Mouse (Mus musculus): ENCODE results near the gene Ifnlr1. TPM values are rescaled to one million over a fixed set of nuclear protein-coding genes. Genes with fewer than 3 reads are reported as not detected.

Ifnlr1 gene
- polyA plus RNA-seq, 1 experiment from 2014 or later: 0.24 TPM

GRCm38 (mm10) chr4:135726416-135726815 is 40.3 kb downstream of the Ifnlr1 start:
- peaks cover 14% of the 10 kb centered on the region for H3K27me3 ChIP-seq
- WGBS: 84% methylated on average over 11 of the region's 11 CpGs
- H3K9ac ChIP-seq (replicated peaks): no peak overlapping the region
- no peak overlapping the region for H3K4me3 ChIP-seq
- no peak for ATAC-seq (ENCODE audit: low FRiP score, low read depth)
- H3K4me2 ChIP-seq (replicated peaks): no peak overlapping the region
- no peak overlapping the region for H3K27ac ChIP-seq (replicated peaks)
- no peaks in the 10 kb centered on the region for H3K4me1 ChIP-seq
- no peaks in the 10 kb centered on the region for H3K36me3 ChIP-seq
- peaks cover 5% of the 10 kb centered on the region; the same call in 1 of the 2 replicates for H3K9me3 ChIP-seq

DNA sequence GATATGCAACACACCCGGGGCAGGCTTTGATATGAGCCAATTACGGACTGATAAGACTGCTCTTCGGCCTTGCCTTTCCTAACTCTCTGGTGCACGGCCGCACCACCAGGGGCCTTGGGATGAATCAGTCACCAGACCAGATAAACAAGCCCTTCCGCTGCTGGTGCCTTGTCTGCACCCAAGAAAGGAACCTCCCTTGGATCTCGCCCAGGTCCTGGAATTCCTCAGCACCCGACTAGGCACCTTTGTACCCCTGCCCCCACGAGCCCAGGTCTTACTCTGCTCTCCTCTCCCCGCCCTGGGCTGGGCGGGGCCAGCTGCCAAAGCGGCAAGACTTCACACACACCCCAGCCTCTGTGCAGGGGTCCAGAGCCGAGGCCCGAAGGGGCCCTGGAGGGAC is 41.7 kb downstream of the Ifnlr1 start, which contains the start of gene Il22ra1:
Gene Il22ra1 (plus strand): TSS at position 356 of the 400 bp plus-strand sequence.
- ATAC-seq (ENCODE audit: low FRiP score, low read depth): no peak
- H3K27me3 ChIP-seq: peaks cover 11% of the 10 kb centered on the region
- no peaks in the 10 kb centered on the region for H3K4me1 ChIP-seq
- 56% methylated on average over 14 of the region's 14 CpGs for WGBS
- no peak within 1 kb of the TSS for H3K4me3 ChIP-seq
- H3K4me2 ChIP-seq (replicated peaks): no peak within 1 kb of the TSS
- no peak within 1 kb of the TSS for H3K27ac ChIP-seq (replicated peaks)
- H3K9me3 ChIP-seq: peaks cover 2% of the 10 kb centered on the region; the same call in 1 of the 2 replicates
- H3K9ac ChIP-seq (replicated peaks): no peak within 1 kb of the TSS
- no peaks in the 10 kb centered on the region for H3K36me3 ChIP-seq

DNA sequence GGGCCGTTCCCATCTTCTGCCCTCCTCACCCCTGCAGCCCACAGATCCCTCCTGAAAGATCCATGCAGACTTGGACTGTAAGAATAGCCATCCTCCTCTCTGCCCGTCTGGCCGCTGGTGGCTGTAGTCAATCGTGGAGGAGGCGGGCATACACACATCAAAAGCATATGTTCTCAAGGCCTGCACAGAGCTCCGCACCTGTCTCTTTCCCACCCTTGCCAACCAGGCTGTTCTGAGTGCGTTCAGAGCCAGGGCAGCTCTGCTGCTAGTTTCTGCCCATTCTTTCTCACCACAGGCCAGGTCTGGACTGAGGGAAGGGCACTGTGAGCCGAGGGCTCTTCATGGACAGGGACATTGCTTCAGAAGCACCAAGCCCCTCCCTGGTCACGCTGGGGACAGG is 44.1 kb downstream of the Ifnlr1 start:
- Histone ChIP-seq H3K27ac (replicated peaks) (no peak overlapping the region), H3K4me1 (no peaks in the 10 kb centered on the region), H3K36me3 (no peaks in the 10 kb centered on the region), H3K4me2 (replicated peaks) (no peak overlapping the region), H3K4me3 (no peak overlapping the region), H3K27me3 (peaks cover 11% of the 10 kb centered on the region), H3K9me3 (0 out of 2 replicates have a peak, but pooled peaks cover 7% of the 10 kb centered on the region), H3K9ac (replicated peaks) (no peak overlapping the region)
- 79% methylated on average over 9 of the region's 9 CpGs for WGBS
- no peak for ATAC-seq (ENCODE audit: low FRiP score, low read depth)

- WGBS: 83% methylated on average over 8 of the region's 8 CpGs
- H3K9me3 ChIP-seq: 0 out of 2 replicates have a peak, but pooled peaks cover 7% of the 10 kb centered on the region
These were observed 44.9 kb downstream of the Ifnlr1 start for GRCm38 (mm10) chr4:135730951-135731350.

DNA sequence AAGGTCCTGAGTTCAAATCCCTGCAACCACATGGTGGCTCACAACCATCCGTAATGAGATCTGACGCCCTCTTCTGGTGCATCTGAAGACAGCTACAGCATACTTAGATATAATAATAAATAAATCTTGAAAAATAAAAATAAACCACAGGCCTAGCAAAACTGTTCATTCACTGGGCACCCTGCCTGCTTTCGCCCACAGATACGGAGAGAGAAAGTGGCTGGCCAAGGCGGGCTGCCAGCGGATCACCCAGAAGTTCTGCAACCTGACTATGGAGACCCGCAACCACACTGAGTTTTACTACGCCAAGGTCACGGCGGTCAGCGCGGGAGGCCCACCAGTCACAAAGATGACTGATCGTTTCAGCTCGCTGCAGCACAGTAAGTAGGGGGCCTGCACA is 47.8 kb downstream of the Ifnlr1 start:
- H3K4me2 ChIP-seq (replicated peaks): no peak overlapping the region
- 0 out of 2 replicates have a peak, but pooled peaks cover 2% of the 10 kb centered on the region for H3K4me1 ChIP-seq
- H3K9ac ChIP-seq (replicated peaks): no peak overlapping the region
- no peaks in the 10 kb centered on the region for H3K36me3 ChIP-seq
- 95% methylated on average over 14 of the region's 14 CpGs for WGBS
- H3K4me3 ChIP-seq: no peak overlapping the region
- no peak for ATAC-seq (ENCODE audit: low FRiP score, low read depth)
- no peak overlapping the region for H3K27ac ChIP-seq (replicated peaks)
- H3K27me3 ChIP-seq: peaks cover 11% of the 10 kb centered on the region
- 0 out of 2 replicates have a peak, but pooled peaks cover 7% of the 10 kb centered on the region for H3K9me3 ChIP-seq

More at GRCm38 (mm10) chr4:135730951-135731350, 44.9 kb downstream of the Ifnlr1 start:
- no peak overlapping the region for H3K27ac ChIP-seq (replicated peaks)
- ATAC-seq (ENCODE audit: low FRiP score, low read depth): no peak
- H3K4me1 ChIP-seq: no peaks in the 10 kb centered on the region
- H3K27me3 ChIP-seq: peaks cover 11% of the 10 kb centered on the region
- H3K9ac ChIP-seq (replicated peaks): no peak overlapping the region
- no peak overlapping the region for H3K4me2 ChIP-seq (replicated peaks)
- no peak overlapping the region for H3K4me3 ChIP-seq
- no peaks in the 10 kb centered on the region for H3K36me3 ChIP-seq

DNA sequence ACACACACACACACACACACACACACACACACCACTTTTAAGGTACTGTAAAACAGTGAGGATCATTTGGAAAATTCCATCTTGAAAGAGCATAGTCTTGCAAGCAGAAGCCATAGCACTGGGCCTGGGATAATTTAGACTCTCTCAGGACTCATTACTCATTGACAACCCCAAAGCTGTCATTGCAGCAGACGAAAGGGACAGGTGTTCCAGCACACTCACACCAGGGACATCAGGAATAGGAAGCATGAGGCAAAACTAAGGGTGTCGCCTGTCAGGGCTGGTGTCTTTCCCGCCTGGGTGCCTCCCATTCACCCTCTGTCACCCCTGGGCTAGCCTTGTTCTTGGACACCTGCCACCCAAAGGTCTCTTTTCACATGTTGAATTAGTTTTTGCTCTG is 50.8 kb downstream of the Ifnlr1 start:
- Histone ChIP-seq H3K4me3 (no peak overlapping the region), H3K27ac (replicated peaks) (no peak overlapping the region), H3K9me3 (0 out of 2 replicates have a peak, but pooled peaks cover 7% of the 10 kb centered on the region), H3K4me1 (0 out of 2 replicates have a peak, but pooled peaks cover 2% of the 10 kb centered on the region), H3K9ac (replicated peaks) (no peak overlapping the region), H3K4me2 (replicated peaks) (no peak overlapping the region), H3K27me3 (no peaks in the 10 kb centered on the region), H3K36me3 (no peaks in the 10 kb centered on the region)
- WGBS: 81% methylated on average over 3 of the region's 3 CpGs
- ATAC-seq (ENCODE audit: low FRiP score, low read depth): no peak

DNA sequence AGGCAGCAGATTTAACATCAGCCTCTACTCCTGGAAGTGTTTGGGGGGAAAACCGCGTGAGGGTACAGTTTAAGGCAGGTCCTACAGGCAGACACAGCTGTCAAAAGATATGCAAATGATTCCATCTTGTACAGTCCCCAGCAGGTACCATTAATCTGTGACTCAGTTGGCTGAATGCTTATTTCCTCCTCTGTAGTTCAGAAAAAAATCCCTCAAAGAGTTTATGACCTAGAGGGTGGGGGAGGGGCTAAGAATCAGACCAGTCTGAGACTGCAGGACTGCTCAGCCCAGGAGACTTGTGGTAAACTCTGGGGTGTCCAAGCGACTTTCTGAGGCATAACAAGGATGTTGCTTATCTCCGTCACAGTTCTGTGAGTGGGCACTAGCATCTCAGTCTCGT is 52.1 kb downstream of the Ifnlr1 start:
- 0 out of 2 replicates have a peak, but pooled peaks cover 7% of the 10 kb centered on the region for H3K9me3 ChIP-seq
- no peaks in the 10 kb centered on the region for H3K36me3 ChIP-seq
- ATAC-seq (ENCODE audit: low FRiP score, low read depth): no peak
- H3K27me3 ChIP-seq: no peaks in the 10 kb centered on the region
- no peak overlapping the region for H3K9ac ChIP-seq (replicated peaks)
- no peak overlapping the region for H3K27ac ChIP-seq (replicated peaks)
- no peak overlapping the region for H3K4me2 ChIP-seq (replicated peaks)
- WGBS: 68% methylated on average over 5 of the region's 5 CpGs
- H3K4me3 ChIP-seq: no peak overlapping the region
- H3K4me1 ChIP-seq: 0 out of 2 replicates have a peak, but pooled peaks cover 2% of the 10 kb centered on the region

DNA sequence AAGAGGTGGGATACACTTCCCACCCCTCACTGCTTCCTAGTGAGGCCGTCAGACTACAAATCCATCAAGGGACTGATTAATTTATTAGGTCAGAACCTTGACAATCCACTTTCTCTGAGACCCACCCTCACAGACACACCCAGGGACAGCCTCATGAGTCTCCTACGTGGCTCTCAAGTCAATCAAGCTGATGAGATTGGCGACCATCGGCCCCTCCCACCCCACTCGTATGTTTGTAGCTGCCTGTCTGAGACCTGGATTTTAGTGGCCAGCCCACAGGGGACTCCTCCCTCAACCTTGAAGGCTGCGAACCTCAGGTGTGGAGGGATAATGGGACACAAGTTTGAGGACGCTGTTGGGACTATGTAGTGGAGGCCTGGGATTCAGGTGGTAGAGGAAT is 53.1 kb downstream of the Ifnlr1 start:
- Histone ChIP-seq H3K4me2 (replicated peaks) (no peak overlapping the region), H3K4me3 (no peak overlapping the region), H3K27ac (replicated peaks) (no peak overlapping the region), H3K27me3 (no peaks in the 10 kb centered on the region), H3K4me1 (0 out of 2 replicates have a peak, but pooled peaks cover 2% of the 10 kb centered on the region), H3K9ac (replicated peaks) (no peak overlapping the region), H3K36me3 (no peaks in the 10 kb centered on the region), H3K9me3 (0 out of 2 replicates have a peak, but pooled peaks cover 7% of the 10 kb centered on the region)
- WGBS: 72% methylated on average over 7 of the region's 7 CpGs
- no peak for ATAC-seq (ENCODE audit: low FRiP score, low read depth)

- Histone ChIP-seq H3K4me3 (no peak overlapping the region), H3K27me3 (no peaks in the 10 kb centered on the region), H3K4me2 (replicated peaks) (no peak overlapping the region), H3K36me3 (no peaks in the 10 kb centered on the region), H3K9me3 (0 out of 2 replicates have a peak, but pooled peaks cover 4% of the 10 kb centered on the region), H3K27ac (replicated peaks) (no peak overlapping the region), H3K4me1 (0 out of 2 replicates have a peak, but pooled peaks cover 2% of the 10 kb centered on the region), H3K9ac (replicated peaks) (no peak overlapping the region)
- ATAC-seq (ENCODE audit: low FRiP score, low read depth): no peak
- WGBS: 92% methylated on average over 14 of the region's 14 CpGs
These were observed 53.6 kb downstream of the Ifnlr1 start for GRCm38 (mm10) chr4:135739672-135740071.

DNA sequence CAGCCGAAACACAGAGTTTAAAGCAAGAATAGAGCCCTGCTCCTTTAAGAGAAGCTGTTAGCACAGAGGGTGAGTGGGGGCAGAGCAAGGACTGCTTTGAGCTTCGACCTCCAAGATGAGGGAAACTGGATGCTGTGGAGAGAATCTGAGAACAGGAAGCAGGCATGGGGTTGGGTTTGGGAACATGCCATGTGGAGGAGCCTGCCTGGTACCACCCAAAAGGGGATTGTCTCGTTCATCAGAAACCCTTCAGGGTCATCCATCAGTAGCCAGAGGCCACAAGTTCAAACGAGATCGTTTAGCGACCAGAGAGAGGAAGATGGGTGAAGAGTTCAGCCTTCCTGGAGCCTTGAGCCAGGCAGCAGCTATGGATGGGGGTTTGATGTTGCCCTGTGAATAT is 57.4 kb downstream of the Ifnlr1 start:
- Histone ChIP-seq H3K4me3 (no peak overlapping the region), H3K27me3 (no peaks in the 10 kb centered on the region), H3K9ac (replicated peaks) (no peak overlapping the region), H3K4me2 (replicated peaks) (no peak overlapping the region), H3K36me3 (no peaks in the 10 kb centered on the region), H3K4me1 (0 out of 2 replicates have a peak, but pooled peaks cover under 1% of the 10 kb centered on the region), H3K27ac (replicated peaks) (no peak overlapping the region), H3K9me3 (no peaks in the 10 kb centered on the region)
- ATAC-seq (ENCODE audit: low FRiP score, low read depth): no peak
- WGBS: 74% methylated on average over 6 of the region's 6 CpGs

DNA sequence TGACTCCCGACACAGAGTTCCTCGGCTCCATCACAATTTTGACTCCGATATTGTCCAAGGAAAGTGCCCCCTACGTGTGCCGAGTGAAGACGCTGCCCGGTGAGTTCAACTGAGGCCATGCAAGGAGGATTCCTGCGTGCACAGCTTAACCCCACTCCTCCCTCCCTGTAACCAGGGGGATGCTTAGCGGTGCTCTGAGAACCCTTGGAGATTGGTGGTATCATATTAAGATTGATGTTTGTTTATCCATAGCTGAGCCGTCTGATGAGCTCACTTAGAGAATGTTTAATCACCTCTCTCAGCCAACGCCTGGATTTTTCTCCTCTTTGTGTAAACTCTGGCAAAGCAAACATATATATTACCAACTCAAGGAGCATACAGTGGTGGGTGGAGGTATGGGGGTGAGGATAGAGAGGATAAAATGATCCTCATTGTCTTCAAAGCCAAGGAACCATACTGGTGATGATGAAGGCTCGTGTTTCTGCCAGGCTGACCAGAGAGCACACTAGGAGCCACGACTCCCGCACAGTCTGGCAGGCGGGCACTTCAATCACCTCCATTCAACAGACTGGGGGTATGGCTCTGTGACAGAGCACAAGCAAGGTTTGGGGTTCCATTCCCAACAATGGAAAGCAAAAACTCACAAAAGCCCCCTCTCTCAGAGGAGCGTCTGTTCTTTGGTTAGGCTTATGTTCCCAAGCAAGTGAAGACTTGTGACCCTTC is 58.8 kb downstream of the Ifnlr1 start:
- ATAC-seq (ENCODE audit: low FRiP score, low read depth): no peak
- Histone ChIP-seq H3K27ac (replicated peaks) (no peak overlapping the region), H3K4me2 (replicated peaks) (no peak overlapping the region), H3K4me1 (no peaks in the 10 kb centered on the region), H3K36me3 (no peaks in the 10 kb centered on the region), H3K4me3 (no peak overlapping the region), H3K9ac (replicated peaks) (no peak overlapping the region; the same call in 1 of the 2 replicates), H3K27me3 (no peaks in the 10 kb centered on the region), H3K9me3 (no peaks in the 10 kb centered on the region)
- WGBS: 73% methylated on average over 16 of the region's 16 CpGs

DNA sequence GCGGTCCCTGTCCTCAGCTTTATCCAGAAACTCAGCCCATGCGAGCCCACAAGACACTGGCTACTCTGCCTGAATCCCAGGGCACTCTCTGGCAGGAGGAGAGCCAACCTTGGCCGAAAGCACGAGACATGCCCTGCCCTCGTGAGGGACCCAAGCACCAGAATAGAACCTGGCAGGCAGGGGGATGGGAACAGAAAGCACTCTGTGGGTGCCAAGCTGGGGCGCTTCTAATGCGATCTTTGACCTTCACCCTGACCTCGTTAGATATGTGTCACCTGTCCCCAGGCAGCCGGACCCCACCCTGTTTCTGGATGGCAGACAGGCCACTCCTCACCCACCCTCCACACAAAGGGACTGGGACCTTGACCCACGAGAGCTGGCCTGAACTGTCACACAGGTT is 59.5 kb downstream of the Ifnlr1 start:
- Histone ChIP-seq H3K27ac (replicated peaks) (no peak overlapping the region), H3K4me1 (no peaks in the 10 kb centered on the region), H3K9ac (replicated peaks) (no peak overlapping the region), H3K27me3 (no peaks in the 10 kb centered on the region), H3K4me3 (no peak overlapping the region), H3K36me3 (no peaks in the 10 kb centered on the region), H3K9me3 (no peaks in the 10 kb centered on the region), H3K4me2 (replicated peaks) (no peak overlapping the region)
- 78% methylated on average over 10 of the region's 10 CpGs for WGBS
- ATAC-seq (ENCODE audit: low FRiP score, low read depth): no peak

Data from midbrain, embryonic 12.5 days (tissue).